Mouse (Mus musculus) splenic B cell, adult 2 months (primary cell): ENCODE data around the gene Actl9.

Experiments used
- DNase-seq: peaks from one replicate; pipeline ENCODE4 v3.0.0-alpha.2; 2011; ENCODE audit warnings: low read depth, low spot score
- H3K27me3 ChIP-seq: 2 replicates; pipeline ENCODE4 v1.6.1; 2012; ENCODE audit warnings: mild to moderate bottlenecking, low read length, moderate library complexity, mixed read lengths; ENCODE audit not compliant: control insufficient read depth, poor library complexity, insufficient read depth, severe bottlenecking
- H3K36me3 ChIP-seq: 2 replicates; pipeline ENCODE4 v1.6.1; 2012; ENCODE audit warnings: mild to moderate bottlenecking, low read length, moderate library complexity, mixed read lengths; ENCODE audit not compliant: control insufficient read depth, poor library complexity, insufficient read depth, severe bottlenecking

Gene Actl9

DNA sequence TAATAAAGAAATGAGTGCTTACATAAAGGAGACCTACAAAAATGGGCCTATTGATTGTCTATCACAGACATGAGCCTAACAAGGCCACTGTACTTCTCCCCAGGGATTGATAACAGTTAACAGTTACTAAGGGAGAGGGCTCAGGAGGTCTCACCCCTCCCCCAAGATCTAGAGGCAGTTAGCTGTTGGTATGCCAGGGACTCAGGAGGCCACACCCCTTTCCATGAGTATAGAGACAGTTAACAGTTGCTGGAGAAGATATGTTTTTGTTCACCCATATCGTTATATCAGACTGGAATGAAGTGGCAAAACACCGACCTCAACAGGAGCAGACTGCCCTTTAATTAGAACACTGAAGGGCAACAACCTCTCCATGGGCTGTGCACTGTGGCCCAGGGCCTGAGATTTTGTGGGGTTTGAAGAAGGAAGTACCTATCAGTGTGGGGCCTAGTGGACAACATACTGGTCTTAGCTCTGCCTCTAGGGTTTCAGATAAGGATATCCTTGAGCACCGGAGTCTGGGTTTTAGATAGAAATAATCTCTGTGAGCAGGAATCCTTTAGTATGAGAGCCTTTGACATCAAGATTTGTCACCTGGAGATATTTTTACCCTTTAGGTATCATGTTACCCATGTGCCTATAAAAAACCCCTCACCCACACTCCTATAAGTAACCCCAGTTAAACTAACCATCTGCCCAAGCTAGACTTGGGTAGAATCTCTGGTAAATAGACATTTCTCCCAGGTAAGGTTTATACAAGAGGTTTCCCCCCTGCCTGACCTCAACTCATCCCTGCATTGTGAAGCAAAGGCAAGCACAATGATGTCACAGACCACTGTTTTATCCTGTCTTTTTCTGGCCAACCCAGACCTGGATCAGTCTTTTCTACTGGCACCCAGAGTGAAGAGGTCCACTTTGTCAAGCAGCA lies at the start of gene Actl9:
Gene Actl9, plus strand, starts transcription at position 878 of the 928 bp plus-strand sequence.
- Histone ChIP-seq H3K27me3 (no peaks in the 10 kb centered on the region), H3K36me3 (no peaks in the 10 kb centered on the region)
- DNase-seq = no peak

GRCm38 (mm10) chr17:33385705-33386104 lies 47.0 kb upstream of the Actl9 start:
- H3K27me3 ChIP-seq = no peaks in the 10 kb centered on the region
- DNase-seq = no peak
- H3K36me3 ChIP-seq = peaks cover 12% of the 10 kb centered on the region

GRCm38 (mm10) chr17:33392271-33392670 lies 40.4 kb upstream of the Actl9 start:
- DNase-seq = no peak
- H3K27me3 ChIP-seq = no peaks in the 10 kb centered on the region
- H3K36me3 ChIP-seq = no peaks in the 10 kb centered on the region

DNA sequence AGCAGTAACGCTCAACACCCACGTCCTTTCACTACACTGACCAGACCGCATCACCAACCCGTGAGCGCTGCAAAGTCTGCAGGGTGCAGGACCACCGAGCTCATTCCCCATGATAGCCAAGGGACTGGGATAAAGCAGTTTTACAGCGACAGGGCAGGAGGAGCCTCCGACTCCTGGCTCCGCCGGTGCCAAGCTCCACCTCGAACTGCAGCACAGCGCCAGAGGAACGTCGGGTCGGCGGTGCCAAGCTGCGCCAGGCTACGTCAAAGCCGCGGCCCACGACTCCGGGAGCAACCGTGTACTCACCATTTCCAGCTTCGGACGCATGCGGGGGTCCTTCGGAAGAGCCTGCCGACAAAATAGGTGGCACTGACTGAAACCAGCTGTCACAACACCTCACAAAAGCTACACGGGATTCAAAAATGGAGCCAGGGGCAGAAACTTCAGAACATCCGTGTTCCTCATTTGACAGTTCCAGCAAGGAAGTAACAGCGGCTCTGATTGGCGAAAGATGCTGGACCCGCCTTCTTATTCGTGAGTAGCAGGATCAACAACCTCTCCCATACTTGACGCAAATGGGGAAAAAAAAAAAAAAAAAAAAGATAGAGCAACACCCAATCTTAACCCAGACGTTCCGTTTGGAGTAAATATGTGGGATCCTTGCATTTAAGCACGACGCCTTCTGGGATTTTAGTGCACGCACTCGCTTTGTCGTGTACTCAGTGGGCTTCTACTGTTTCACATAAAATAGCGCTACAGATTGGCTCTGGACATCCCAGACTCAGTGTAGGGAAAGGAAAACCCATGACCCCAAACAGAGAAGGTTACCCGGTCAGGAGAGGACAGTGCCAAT lies 38.3 kb upstream of the Actl9 start, which contains the start of gene Zfp101:
Gene Zfp101, minus strand, starts transcription at position 460 of the 853 bp plus-strand sequence.
- no peaks in the 10 kb centered on the region for H3K27me3 ChIP-seq
- DNase-seq = peak; percentile 94
- no peaks in the 10 kb centered on the region for H3K36me3 ChIP-seq

- Histone ChIP-seq H3K36me3 (no peaks in the 10 kb centered on the region), H3K27me3 (no peaks in the 10 kb centered on the region)
- peak; percentile 84 for DNase-seq
These were observed 6.5 kb downstream of the Actl9 start for GRCm38 (mm10) chr17:33439148-33439547.

GRCm38 (mm10) chr17:33439922-33440321 lies 7.2 kb downstream of the Actl9 start:
- Histone ChIP-seq H3K36me3 (no peaks in the 10 kb centered on the region), H3K27me3 (no peaks in the 10 kb centered on the region)
- no peak for DNase-seq

GRCm38 (mm10) chr17:33441159-33441558 lies 8.5 kb downstream of the Actl9 start:
- no peak for DNase-seq
- Histone ChIP-seq H3K36me3 (no peaks in the 10 kb centered on the region), H3K27me3 (no peaks in the 10 kb centered on the region)

GRCm38 (mm10) chr17:33456631-33457030 lies 23.9 kb downstream of the Actl9 start:
- DNase-seq = no peak
- no peaks in the 10 kb centered on the region for H3K27me3 ChIP-seq

DNA sequence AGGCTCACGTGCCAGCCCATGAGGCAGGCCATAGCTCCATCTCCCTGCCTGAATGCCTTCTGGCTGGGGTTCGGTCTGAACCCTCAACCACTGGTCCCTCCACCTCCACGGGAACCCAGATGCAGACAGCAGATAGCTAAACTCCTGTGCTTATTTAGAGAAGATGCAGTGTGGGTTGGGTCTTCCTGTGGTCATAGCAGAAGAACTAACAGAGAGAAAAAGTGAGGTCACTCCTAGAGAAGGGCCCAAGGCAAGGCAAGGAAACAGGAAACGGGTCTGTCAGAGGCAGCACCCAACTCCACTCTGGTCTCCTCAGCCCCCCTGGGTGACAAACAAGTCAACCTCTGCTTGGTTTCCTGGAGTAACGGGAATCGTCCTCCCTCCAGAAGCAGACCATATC lies 38.5 kb downstream of the Actl9 start:
- no peaks in the 10 kb centered on the region for H3K36me3 ChIP-seq
- H3K27me3 ChIP-seq = no peaks in the 10 kb centered on the region
- DNase-seq = no peak

More at GRCm38 (mm10) chr17:33456631-33457030, 23.9 kb downstream of the Actl9 start:
- no peaks in the 10 kb centered on the region for H3K36me3 ChIP-seq
